Mouse (Mus musculus) stomach, postnatal 0 days (tissue): ENCODE measurements around the gene Ddx47. TPM values are rescaled to one million over a fixed set of nuclear protein-coding genes. Genes with fewer than 3 reads are reported as not detected.

ENCODE experiments used
- ATAC-seq: fragments of 200-750 bp; cut with Nextera tagmentation; 2 replicates; pipeline ENCODE4 v1.8.0; 2017; ENCODE audit not compliant: low FRiP score, low TSS enrichment
- DNase-seq: peaks from one replicate; pipeline ENCODE4 v3.0.0-alpha.2; 2016; ENCODE audit warnings: low spot score
- H3K27ac ChIP-seq: fragments of 300-500 bp; sonication (generic); replicated peaks from 2 replicates; pipeline ENCODE4 v1.5.1; 2014; ENCODE audit warnings: mild to moderate bottlenecking, control low read depth
- H3K27me3 ChIP-seq: fragments of 300-500 bp; sonication (generic); 2 replicates; pipeline ENCODE4 v1.6.1; 2014; ENCODE audit warnings: low read length; ENCODE audit not compliant: control insufficient read depth, insufficient read depth
- H3K36me3 ChIP-seq: fragments of 300-500 bp; sonication (generic); 2 replicates; pipeline ENCODE4 v1.6.1; 2014; ENCODE audit warnings: low read length, mixed read lengths; ENCODE audit not compliant: control insufficient read depth, insufficient read depth
- H3K4me1 ChIP-seq: fragments of 300-500 bp; sonication (generic); replicated peaks from 2 replicates; pipeline ENCODE4 v1.6.1; 2014; ENCODE audit warnings: antibody characterized with exemption; ENCODE audit not compliant: control insufficient read depth, insufficient read depth
- H3K4me2 ChIP-seq: fragments of 300-500 bp; sonication (generic); replicated peaks from 2 replicates; pipeline ENCODE4 v1.6.1; 2014; ENCODE audit warnings: low read depth, mild to moderate bottlenecking, control low read depth, moderate library complexity
- H3K4me3 ChIP-seq: fragments of 300-500 bp; sonication (generic); 2 replicates; pipeline ENCODE4 v1.5.1; 2014; ENCODE audit warnings: low read depth, low read length, control low read depth
- H3K9ac ChIP-seq: fragments of 300-500 bp; sonication (generic); 2 replicates; pipeline ENCODE4 v1.6.1; 2014; ENCODE audit warnings: mild to moderate bottlenecking, low read length, control low read depth, mixed read lengths
- H3K9me3 ChIP-seq: fragments of 300-500 bp; sonication (generic); 2 replicates; pipeline ENCODE4 v1.6.1; 2016; ENCODE audit warnings: low read length; ENCODE audit not compliant: control insufficient read depth
- CTCF ChIP-seq: IDR thresholded peaks from 2 replicates; pipeline ENCODE4 v1.5.1; 2016; ENCODE audit warnings: antibody characterized with exemption, low read depth, mild to moderate bottlenecking, moderate library complexity
- EP300 ChIP-seq: optimal IDR thresholded peaks from 2 replicates; pipeline ENCODE3; 2016; ENCODE audit warnings: antibody characterized with exemption
- WGBS: fragments of 180-500 bp; shearing (Covaris S2); extraction: QIAGEN DNeasy Blood & Tissue Kit; methylation state at CpG from one replicate; pipeline ENCODE4 v1.1.7; 2014; 5-methylcytosine and 5-hydroxymethylcytosine counted together
- polyA plus RNA-seq: library from polyadenylated mRNA; unstranded; fragments of >200 nt; fragmentation: Nextera tagmentation; extraction: Ambion mirVana; gene quantifications from 2 replicates; pipeline ENCODE4 v1.2.1, GENCODE M21; 2015

Ddx47 gene
- polyA plus RNA-seq, 1 experiment from 2014 or later = 46.0 TPM

DNA sequence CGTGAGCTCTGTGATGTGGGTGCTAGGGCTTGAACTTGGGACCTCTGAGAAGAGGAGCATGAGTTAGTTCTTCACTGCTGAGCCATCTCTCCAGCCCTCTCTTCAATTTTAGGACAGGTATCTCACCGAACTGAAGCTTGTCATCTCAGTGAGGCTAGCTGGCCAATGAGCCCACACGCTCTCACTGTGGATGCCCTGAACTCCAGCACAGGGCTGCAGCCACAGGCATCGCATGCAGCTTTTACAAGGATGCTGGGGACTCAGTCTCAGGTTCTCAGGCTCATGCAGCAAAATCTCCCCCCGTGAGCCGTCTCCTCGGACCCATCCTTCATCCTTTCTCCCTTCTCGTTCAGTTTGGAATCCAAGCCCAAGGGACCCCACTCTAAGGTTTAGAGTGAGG is 13.3 kb upstream of the Ddx47 start:
- ATAC-seq = no peak

GRCm38 (mm10) chr6:134998781-134999180 is 12.6 kb upstream of the Ddx47 start:
- H3K27ac ChIP-seq = no peak overlapping the region
- H3K9ac ChIP-seq = no peak overlapping the region
- no peak overlapping the region for H3K4me3 ChIP-seq
- ATAC-seq = no peak
- no peaks in the 10 kb centered on the region for H3K36me3 ChIP-seq
- TF ChIP-seq CTCF (no peak), EP300 (no peak)
- H3K9me3 ChIP-seq = no peaks in the 10 kb centered on the region
- 62% methylated on average over 3 of the region's 3 CpGs for WGBS
- no peak for DNase-seq
- H3K4me1 ChIP-seq = no peaks in the 10 kb centered on the region
- H3K27me3 ChIP-seq = no peaks in the 10 kb centered on the region
- H3K4me2 ChIP-seq = no peak overlapping the region

More for the DNA sequence above, 13.3 kb upstream of the Ddx47 start:
- 86% methylated on average over 8 of the region's 8 CpGs for WGBS
- Histone ChIP-seq H3K4me2 (no peak overlapping the region), H3K27ac (no peak overlapping the region), H3K4me3 (no peak overlapping the region), H3K27me3 (no peaks in the 10 kb centered on the region), H3K9me3 (no peaks in the 10 kb centered on the region), H3K9ac (no peak overlapping the region), H3K36me3 (no peaks in the 10 kb centered on the region), H3K4me1 (no peaks in the 10 kb centered on the region)
- TF ChIP-seq EP300 (no peak), CTCF (no peak)
- DNase-seq = no peak

DNA sequence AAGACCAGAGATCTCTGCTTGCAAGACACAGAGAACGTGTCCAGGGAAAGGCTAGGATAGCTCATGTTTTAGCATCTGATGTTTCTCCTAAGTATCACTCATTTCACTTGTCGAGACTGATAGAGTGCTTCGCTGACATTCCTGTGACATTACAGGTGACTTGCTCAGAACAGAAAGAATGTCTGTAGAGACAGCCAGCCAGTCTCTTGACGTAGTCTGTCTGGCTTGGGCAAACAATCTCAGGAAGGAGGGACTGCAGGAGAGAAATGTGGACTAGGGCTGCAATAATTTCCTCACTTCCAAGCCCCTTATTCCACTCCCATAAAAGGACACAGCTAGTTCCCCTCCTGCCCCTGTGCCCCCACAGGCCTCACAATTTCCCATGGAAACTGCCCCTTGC is 11.1 kb upstream of the Ddx47 start:
- Histone ChIP-seq H3K9ac (no peak overlapping the region), H3K4me3 (no peak overlapping the region), H3K27ac (no peak overlapping the region), H3K4me2 (no peak overlapping the region), H3K4me1 (no peaks in the 10 kb centered on the region), H3K36me3 (no peaks in the 10 kb centered on the region), H3K9me3 (no peaks in the 10 kb centered on the region), H3K27me3 (no peaks in the 10 kb centered on the region)
- TF ChIP-seq CTCF (no peak), EP300 (no peak)
- no peak for ATAC-seq
- 32% methylated on average over 4 of the region's 4 CpGs for WGBS
- no peak for DNase-seq

DNA sequence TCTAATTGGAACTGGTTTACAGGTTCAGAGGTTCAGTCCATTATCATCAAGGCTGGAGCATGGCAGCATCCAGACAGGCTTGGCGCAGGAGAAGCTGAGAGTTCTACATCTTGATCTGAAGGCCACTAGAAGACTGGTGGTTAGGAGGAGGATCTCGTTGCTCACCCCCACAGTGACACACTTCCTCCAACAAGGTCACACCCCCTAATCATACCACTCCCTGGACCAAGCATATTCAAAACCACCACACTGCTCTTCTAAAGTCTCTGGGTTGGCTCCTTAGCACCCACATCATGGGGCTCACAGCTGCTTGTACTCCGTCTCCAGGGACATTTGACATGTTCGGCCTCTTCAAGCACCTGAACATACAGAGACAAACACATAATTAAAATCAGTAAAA is 9.4 kb upstream of the Ddx47 start:
- ATAC-seq = no peak
- Histone ChIP-seq H3K4me2 (no peak overlapping the region), H3K4me3 (no peak overlapping the region), H3K9me3 (no peaks in the 10 kb centered on the region), H3K4me1 (no peaks in the 10 kb centered on the region), H3K9ac (no peak overlapping the region), H3K36me3 (no peaks in the 10 kb centered on the region), H3K27me3 (no peaks in the 10 kb centered on the region), H3K27ac (no peak overlapping the region)
- WGBS = 86% methylated on average over 4 of the region's 4 CpGs
- DNase-seq = no peak
- no peak for TF ChIP-seq CTCF
- TF ChIP-seq EP300 = no peak

GRCm38 (mm10) chr6:135006372-135006771 is 5.0 kb upstream of the Ddx47 start:
- H3K36me3 ChIP-seq = no peaks in the 10 kb centered on the region
- no peak for ATAC-seq
- 91% methylated on average over 4 of the region's 4 CpGs for WGBS

DNA sequence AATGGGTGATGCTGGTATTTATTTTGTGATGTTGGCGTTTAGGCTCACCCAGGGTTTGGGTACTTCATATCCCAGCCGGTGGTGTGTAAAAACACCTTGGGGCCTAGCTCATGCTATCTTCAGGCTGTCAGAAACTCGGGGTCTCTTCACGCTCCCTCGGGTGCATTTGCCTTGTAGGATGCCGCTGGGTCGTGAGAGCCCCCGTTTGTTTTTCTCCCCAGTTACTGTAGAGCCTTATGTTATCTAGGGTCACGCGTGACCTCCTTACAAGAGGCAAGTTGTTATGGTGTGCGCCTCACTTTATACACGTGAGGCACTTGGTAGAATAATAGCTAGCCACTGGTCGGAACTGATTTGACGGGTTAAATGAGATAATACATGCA is 313 bp downstream of the Ddx47 start:
- ATAC-seq (peak; percentile 33), DNase-seq (no peak)
- under 1% methylated on average over 14 of the region's 14 CpGs for WGBS
- H3K36me3 ChIP-seq = peaks cover 18% of the 10 kb centered on the region
- peaks cover 3% of the 10 kb centered on the region; the same call in 1 of the 2 replicates for H3K4me1 ChIP-seq
- H3K9ac ChIP-seq = peak overlapping the region; percentile 81
- no peak for TF ChIP-seq CTCF
- no peak for TF ChIP-seq EP300
- H3K9me3 ChIP-seq = no peaks in the 10 kb centered on the region
- peak overlapping the region; percentile 81 for H3K4me2 ChIP-seq
- 0 out of 2 replicates have a peak overlapping the region, but pooled peaks have one; percentile 30 for H3K27ac ChIP-seq
- H3K27me3 ChIP-seq = no peaks in the 10 kb centered on the region
- peak overlapping the region; percentile 79 for H3K4me3 ChIP-seq

More at GRCm38 (mm10) chr6:135006372-135006771, 5.0 kb upstream of the Ddx47 start:
- TF ChIP-seq EP300 (no peak), CTCF (no peak)
- DNase-seq = no peak
- H3K27ac ChIP-seq = no peak overlapping the region
- no peaks in the 10 kb centered on the region for H3K9me3 ChIP-seq
- no peaks in the 10 kb centered on the region for H3K27me3 ChIP-seq
- no peak overlapping the region for H3K4me3 ChIP-seq
- no peak overlapping the region for H3K9ac ChIP-seq
- no peak overlapping the region for H3K4me2 ChIP-seq
- no peaks in the 10 kb centered on the region for H3K4me1 ChIP-seq
